Mouse (Mus musculus) forebrain, embryonic 11.5 days (tissue): ENCODE measurements around the gene Plcl1. TPM values are rescaled to one million over a fixed set of nuclear protein-coding genes. Genes with fewer than 3 reads are reported as not detected.

ENCODE experiments used
- ATAC-seq: fragments of 200-750 bp; cut with Nextera tagmentation; replicated peaks from 2 replicates; pipeline ENCODE4 v1.8.0; 2017; ENCODE audit warnings: moderate TSS enrichment; ENCODE audit not compliant: low FRiP score
- DNase-seq: peaks from one replicate; pipeline ENCODE4 v3.0.0-alpha.2; 2017; ENCODE audit warnings: low spot score
- H3K27ac ChIP-seq: fragments of 300-500 bp; sonication (generic); 2 replicates; pipeline ENCODE4 v1.5.1; 2014; ENCODE audit warnings: low read depth, low read length
- H3K27me3 ChIP-seq: fragments of 300-500 bp; sonication (generic); 2 replicates; pipeline ENCODE4 v1.6.1; 2014; ENCODE audit warnings: mild to moderate bottlenecking, low read length, mixed read lengths; ENCODE audit not compliant: control insufficient read depth, insufficient read depth
- H3K36me3 ChIP-seq: fragments of 300-500 bp; sonication (generic); 2 replicates; pipeline ENCODE4 v1.6.1; 2014; ENCODE audit warnings: mild to moderate bottlenecking, low read length, moderate library complexity, mixed read lengths; ENCODE audit not compliant: control insufficient read depth, insufficient read depth
- H3K4me1 ChIP-seq: fragments of 300-500 bp; sonication (generic); replicated peaks from 2 replicates; pipeline ENCODE4 v1.6.1; 2014; ENCODE audit warnings: low read length, mixed read lengths; ENCODE audit not compliant: control insufficient read depth, insufficient read depth
- H3K4me2 ChIP-seq: fragments of 300-500 bp; sonication (generic); 2 replicates; pipeline ENCODE4 v1.6.1; 2014; ENCODE audit warnings: low read depth, mild to moderate bottlenecking, low read length, moderate library complexity, mixed read lengths; ENCODE audit not compliant: severe bottlenecking
- H3K4me3 ChIP-seq: fragments of 300-500 bp; sonication (generic); 2 replicates; pipeline ENCODE4 v1.5.1; 2014; ENCODE audit warnings: low read depth, low read length
- H3K9ac ChIP-seq: fragments of 300-500 bp; sonication (generic); 2 replicates; pipeline ENCODE4 v1.6.1; 2014; ENCODE audit warnings: low read length
- H3K9me3 ChIP-seq: fragments of 300-500 bp; sonication (generic); 2 replicates; pipeline ENCODE4 v1.6.1; 2016; ENCODE audit warnings: low read length, mixed read lengths; ENCODE audit not compliant: control insufficient read depth
- WGBS: fragments of 180-500 bp; shearing (Covaris S2); extraction: QIAGEN DNeasy Blood & Tissue Kit; methylation state at CpG from one replicate; pipeline ENCODE4 v1.1.7; 2014; 5-methylcytosine and 5-hydroxymethylcytosine counted together
- polyA plus RNA-seq: library from polyadenylated mRNA; unstranded; fragments of >200 nt; fragmentation: Nextera tagmentation; extraction: Ambion mirVana; gene quantifications from 2 replicates; pipeline ENCODE4 v1.2.1, GENCODE M21; 2014

Plcl1 gene
- polyA plus RNA-seq, 1 experiment from 2014 or later = 2.2 TPM

GRCm38 (mm10) chr1:55585441-55585840 is 179.7 kb downstream of the Plcl1 start:
- H3K4me3 ChIP-seq = no peak overlapping the region
- H3K36me3 ChIP-seq = no peaks in the 10 kb centered on the region
- no peaks in the 10 kb centered on the region for H3K9me3 ChIP-seq
- H3K9ac ChIP-seq = no peak overlapping the region
- ATAC-seq = no peak
- no peaks in the 10 kb centered on the region for H3K27me3 ChIP-seq
- 82% methylated on average over 4 of the region's 4 CpGs for WGBS
- DNase-seq = no peak
- no peak overlapping the region for H3K27ac ChIP-seq
- no peaks in the 10 kb centered on the region for H3K4me1 ChIP-seq
- H3K4me2 ChIP-seq = no peak overlapping the region

DNA sequence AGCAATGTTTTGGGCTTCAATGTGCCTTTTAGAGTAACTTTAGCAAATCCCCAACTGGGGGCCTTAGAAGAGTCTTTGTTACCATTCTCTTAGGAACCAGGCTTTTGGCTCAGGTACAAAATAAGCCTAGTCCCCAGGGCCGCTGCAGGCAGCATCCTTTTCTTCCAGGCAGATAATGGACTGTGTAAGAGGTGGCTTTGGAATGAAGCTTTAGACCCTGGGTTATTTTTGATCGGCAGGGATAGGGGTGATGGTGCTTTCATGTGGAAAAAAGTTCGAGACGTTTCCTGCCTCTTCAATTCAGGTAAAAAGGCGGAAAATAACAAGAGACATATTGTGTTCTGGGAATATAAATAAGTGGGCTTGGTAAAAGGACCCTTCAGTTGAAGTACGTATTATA is 182.4 kb downstream of the Plcl1 start:
- DNase-seq (no peak), ATAC-seq (no peak)
- H3K36me3 ChIP-seq = no peaks in the 10 kb centered on the region
- no peaks in the 10 kb centered on the region for H3K27me3 ChIP-seq
- H3K4me1 ChIP-seq = no peaks in the 10 kb centered on the region
- H3K4me3 ChIP-seq = no peak overlapping the region
- WGBS = 28% methylated on average over 6 of the region's 6 CpGs
- no peak overlapping the region for H3K4me2 ChIP-seq
- no peaks in the 10 kb centered on the region for H3K9me3 ChIP-seq
- H3K27ac ChIP-seq = no peak overlapping the region
- no peak overlapping the region for H3K9ac ChIP-seq

DNA sequence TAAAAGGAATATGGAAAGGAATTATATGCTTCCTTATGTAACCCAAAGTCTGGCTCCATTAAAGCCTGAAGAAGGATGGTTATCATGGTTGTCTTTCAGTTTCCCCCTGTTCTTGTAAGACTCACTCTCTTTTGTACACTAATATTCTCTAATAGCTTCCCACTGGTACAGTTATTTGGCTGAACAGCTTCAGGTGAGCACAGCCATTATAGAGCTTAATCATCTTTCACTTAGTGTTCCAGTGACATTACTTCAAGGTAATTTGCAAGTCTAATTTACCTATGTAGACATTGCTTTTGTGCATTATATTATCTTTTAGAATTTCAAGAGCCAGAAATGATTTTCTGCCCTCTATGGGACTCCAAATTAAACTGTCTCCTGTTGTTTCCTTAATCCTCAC is 184.3 kb downstream of the Plcl1 start:
- H3K4me2 ChIP-seq = no peak overlapping the region
- H3K36me3 ChIP-seq = no peaks in the 10 kb centered on the region
- no peak overlapping the region for H3K4me3 ChIP-seq
- H3K9ac ChIP-seq = no peak overlapping the region
- no peak for ATAC-seq
- H3K4me1 ChIP-seq = no peaks in the 10 kb centered on the region
- no peak for DNase-seq
- H3K27me3 ChIP-seq = no peaks in the 10 kb centered on the region
- no peak overlapping the region for H3K27ac ChIP-seq
- H3K9me3 ChIP-seq = no peaks in the 10 kb centered on the region

DNA sequence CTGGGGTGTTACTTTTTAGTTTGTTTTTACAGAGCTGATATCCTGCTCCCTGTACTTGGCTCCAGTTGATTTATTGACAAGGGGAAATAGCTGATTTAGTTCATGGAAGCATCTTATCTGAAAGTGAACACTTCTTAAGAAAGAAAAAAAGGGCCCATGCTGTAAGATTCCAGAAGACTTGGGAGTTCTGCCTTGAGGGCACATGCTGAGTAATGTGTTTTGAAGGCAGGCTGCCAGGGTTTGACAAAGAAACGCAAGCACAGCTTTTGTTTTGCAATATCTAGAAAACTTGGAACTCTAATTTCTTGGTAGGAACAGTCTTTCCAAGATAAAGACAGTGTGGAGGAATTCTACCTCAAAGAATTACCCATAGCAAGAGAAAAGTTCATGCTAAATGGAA is 194.8 kb downstream of the Plcl1 start:
- no peak for ATAC-seq
- Histone ChIP-seq H3K36me3 (no peaks in the 10 kb centered on the region), H3K4me3 (no peak overlapping the region), H3K9me3 (no peaks in the 10 kb centered on the region), H3K4me2 (no peak overlapping the region), H3K4me1 (no peaks in the 10 kb centered on the region), H3K27ac (no peak overlapping the region), H3K9ac (no peak overlapping the region), H3K27me3 (no peaks in the 10 kb centered on the region)
- WGBS = 86% methylated on average over 1 of the region's 1 CpGs
- no peak for DNase-seq

- H3K9ac ChIP-seq = no peak overlapping the region
- no peak overlapping the region for H3K4me3 ChIP-seq
- H3K4me2 ChIP-seq = no peak overlapping the region
- H3K27ac ChIP-seq = no peak overlapping the region
- H3K36me3 ChIP-seq = no peaks in the 10 kb centered on the region
- WGBS = 90% methylated on average over 4 of the region's 4 CpGs
- H3K4me1 ChIP-seq = no peaks in the 10 kb centered on the region
- H3K9me3 ChIP-seq = no peaks in the 10 kb centered on the region
- H3K27me3 ChIP-seq = no peaks in the 10 kb centered on the region
- DNase-seq (no peak), ATAC-seq (no peak)
Measured at GRCm38 (mm10) chr1:55604593-55604992, 198.9 kb downstream of the Plcl1 start.

DNA sequence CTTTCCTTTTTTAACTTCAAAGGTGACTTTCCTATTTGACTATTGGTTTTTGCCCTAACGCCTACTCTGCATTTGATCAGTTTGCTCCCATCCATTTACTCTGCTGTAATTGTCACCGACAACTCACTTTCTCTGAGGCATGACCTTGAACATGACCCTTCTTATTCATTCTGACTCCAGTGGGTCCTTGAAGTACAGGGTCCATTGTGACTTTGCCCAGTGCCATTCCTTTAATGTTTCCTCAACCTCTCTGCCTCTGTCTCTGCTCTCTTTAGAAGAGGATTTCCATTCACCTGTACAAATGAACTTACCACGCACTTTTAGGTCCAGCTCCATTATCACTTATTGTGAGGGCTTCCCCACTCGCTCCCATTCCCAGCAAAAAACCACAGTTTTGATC is 199.7 kb downstream of the Plcl1 start:
- no peak for DNase-seq

DNA sequence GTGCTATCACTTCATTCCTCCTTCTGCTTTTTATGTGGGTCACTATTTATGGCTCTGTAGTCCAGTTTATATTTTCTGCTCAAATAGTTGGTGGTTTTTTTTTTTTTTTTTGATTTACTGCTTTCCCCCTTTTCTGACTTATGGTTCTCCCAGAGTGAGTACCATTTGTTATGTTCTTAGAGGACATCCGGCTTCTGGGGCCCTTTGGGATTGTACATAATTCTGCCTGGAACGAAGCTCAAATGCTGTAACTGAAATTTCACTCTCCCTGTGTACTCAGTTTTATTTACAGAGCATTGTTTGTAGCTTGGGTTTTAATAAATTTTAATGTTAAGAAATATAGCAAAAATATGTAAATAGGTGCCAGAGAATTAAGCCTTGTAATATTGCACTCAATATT is 200.2 kb downstream of the Plcl1 start:
- Histone ChIP-seq H3K4me3 (no peak overlapping the region), H3K27me3 (no peaks in the 10 kb centered on the region), H3K4me1 (no peaks in the 10 kb centered on the region), H3K4me2 (no peak overlapping the region), H3K9ac (no peak overlapping the region), H3K27ac (no peak overlapping the region), H3K9me3 (no peaks in the 10 kb centered on the region), H3K36me3 (no peaks in the 10 kb centered on the region)
- DNase-seq (no peak), ATAC-seq (no peak)
- 90% methylated on average over 2 of the region's 2 CpGs for WGBS

More for the DNA sequence above, 199.7 kb downstream of the Plcl1 start:
- no peak for ATAC-seq
- no peaks in the 10 kb centered on the region for H3K4me1 ChIP-seq
- no peak overlapping the region for H3K9ac ChIP-seq
- H3K4me3 ChIP-seq = no peak overlapping the region
- H3K4me2 ChIP-seq = no peak overlapping the region
- no peaks in the 10 kb centered on the region for H3K27me3 ChIP-seq
- no peaks in the 10 kb centered on the region for H3K9me3 ChIP-seq
- 66% methylated on average over 4 of the region's 4 CpGs for WGBS
- H3K27ac ChIP-seq = no peak overlapping the region
- no peaks in the 10 kb centered on the region for H3K36me3 ChIP-seq

DNA sequence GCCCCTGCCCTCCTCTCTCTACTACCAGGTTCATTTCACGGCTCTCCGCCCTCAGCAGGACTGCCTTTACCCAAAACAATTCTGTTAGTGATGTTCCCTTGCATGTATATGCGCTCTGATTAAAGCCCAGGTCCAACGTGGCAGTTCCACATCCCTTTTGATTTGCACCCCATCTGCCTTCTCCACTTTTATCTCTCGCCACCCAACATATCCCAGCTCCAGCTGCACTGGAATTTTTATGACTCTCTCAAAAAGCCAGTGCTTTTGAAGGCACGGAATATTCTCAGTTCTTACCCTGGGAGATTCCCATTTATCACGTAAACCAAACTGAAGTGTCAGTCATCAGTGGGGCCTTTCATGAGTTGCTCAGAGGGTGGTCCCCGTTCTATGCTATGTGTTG is 200.7 kb downstream of the Plcl1 start:
- H3K27ac ChIP-seq = no peak overlapping the region
- H3K27me3 ChIP-seq = no peaks in the 10 kb centered on the region
- no peak overlapping the region for H3K4me3 ChIP-seq
- no peaks in the 10 kb centered on the region for H3K4me1 ChIP-seq
- H3K9me3 ChIP-seq = no peaks in the 10 kb centered on the region
- ATAC-seq = no peak
- DNase-seq = no peak
- no peaks in the 10 kb centered on the region for H3K36me3 ChIP-seq
- no peak overlapping the region for H3K4me2 ChIP-seq
- 79% methylated on average over 8 of the region's 8 CpGs for WGBS
- no peak overlapping the region for H3K9ac ChIP-seq

DNA sequence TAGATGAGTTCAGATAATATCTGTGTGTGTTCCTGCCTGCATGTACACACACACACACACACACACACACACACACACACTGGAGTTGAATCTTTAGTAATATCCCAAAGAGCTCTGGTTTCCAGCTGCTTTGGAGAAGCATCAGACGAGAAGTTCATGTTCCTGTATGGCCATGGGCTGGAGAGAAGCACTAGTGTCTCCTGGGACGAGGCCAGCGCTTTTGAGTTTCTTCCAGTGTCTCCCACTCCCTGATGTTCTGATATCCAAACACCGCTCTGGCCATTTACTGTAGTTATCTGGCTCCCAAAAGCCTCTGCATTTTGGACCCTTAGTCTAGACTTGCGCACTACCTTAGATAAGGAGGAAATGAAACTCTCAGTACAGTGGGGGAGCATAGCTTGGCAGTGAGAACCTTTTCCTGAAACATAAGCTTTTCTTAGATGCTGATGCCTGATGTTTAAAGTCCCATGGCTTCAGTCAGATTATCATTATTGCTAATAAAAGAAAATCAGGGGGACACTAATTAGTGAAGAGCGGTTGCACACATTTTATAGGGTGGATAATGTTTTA is 207.1 kb downstream of the Plcl1 start:
- Histone ChIP-seq H3K27me3 (no peaks in the 10 kb centered on the region), H3K4me1 (no peaks in the 10 kb centered on the region), H3K9me3 (no peaks in the 10 kb centered on the region), H3K9ac (no peak overlapping the region), H3K36me3 (no peaks in the 10 kb centered on the region), H3K27ac (no peak overlapping the region), H3K4me3 (no peak overlapping the region), H3K4me2 (no peak overlapping the region)
- DNase-seq (no peak), ATAC-seq (no peak)
- WGBS = 90% methylated on average over 6 of the region's 6 CpGs
